Mouse (Mus musculus) liver, embryonic 12.5 days (tissue): Measurements from ENCODE around the gene Ddx10. TPM values are rescaled to one million over a fixed set of nuclear protein-coding genes. Genes with fewer than 3 reads are reported as not detected.
"Not testable (repeated sequence)": the region's sequence is repeated elsewhere in the genome, so short reads cannot be mapped to it uniquely, and the experiment has no call there.

Source experiments
- ATAC-seq: fragments of 200-750 bp; cut with Nextera tagmentation; 2 replicates; pipeline ENCODE4 v1.8.0; 2017; ENCODE audit warnings: moderate number of reproducible peaks, mild to moderate bottlenecking, moderate library complexity
- H3K27ac ChIP-seq: fragments of 300-500 bp; sonication (generic); 2 replicates; pipeline ENCODE4 v1.5.1; 2016; ENCODE audit warnings: mild to moderate bottlenecking
- H3K27me3 ChIP-seq: fragments of 300-500 bp; sonication (generic); replicated peaks from 2 replicates; pipeline ENCODE4 v1.6.1; 2016; ENCODE audit warnings: mild to moderate bottlenecking, moderate library complexity
- H3K36me3 ChIP-seq: fragments of 300-500 bp; sonication (generic); 2 replicates; pipeline ENCODE4 v1.6.1; 2016; ENCODE audit warnings: mild to moderate bottlenecking, moderate library complexity
- H3K4me1 ChIP-seq: fragments of 300-500 bp; sonication (generic); 2 replicates; pipeline ENCODE4 v1.6.1; 2016
- H3K4me2 ChIP-seq: fragments of 300-500 bp; sonication (generic); 2 replicates; pipeline ENCODE4 v1.6.1; 2016; ENCODE audit warnings: mild to moderate bottlenecking, moderate library complexity
- H3K4me3 ChIP-seq: fragments of 300-500 bp; sonication (generic); 2 replicates; pipeline ENCODE4 v1.5.1; 2016; ENCODE audit warnings: mild to moderate bottlenecking, moderate library complexity
- H3K9ac ChIP-seq: fragments of 300-500 bp; sonication (generic); 2 replicates; pipeline ENCODE4 v1.6.1; 2016; ENCODE audit warnings: mild to moderate bottlenecking, moderate library complexity
- H3K9me3 ChIP-seq: fragments of 300-500 bp; sonication (generic); replicated peaks from 2 replicates; pipeline ENCODE4 v1.6.1; 2016; ENCODE audit warnings: mild to moderate bottlenecking, moderate library complexity
- WGBS: fragments of 180-500 bp; shearing (Covaris S2); methylation state at CpG from one replicate; pipeline ENCODE4 v1.1.7; 2016; ENCODE audit not compliant: insufficient replicate concordance; 5-methylcytosine and 5-hydroxymethylcytosine counted together
- polyA plus RNA-seq: library from polyadenylated mRNA; unstranded; fragments of >200 nt; fragmentation: Nextera tagmentation; extraction: Ambion mirVana; gene quantifications from 2 replicates; pipeline ENCODE4 v1.2.1, GENCODE M21; 2016

The Ddx10 gene
- polyA plus RNA-seq, 1 experiment from 2014 or later = 24.3 TPM

- 75% methylated on average over 1 of the region's 1 CpGs for WGBS
- not testable (repeated sequence) for H3K4me2 ChIP-seq, H3K27me3 ChIP-seq, H3K4me3 ChIP-seq, ATAC-seq, H3K9me3 ChIP-seq, H3K4me1 ChIP-seq, H3K27ac ChIP-seq, H3K36me3 ChIP-seq, H3K9ac ChIP-seq
Observed at GRCm38 (mm10) chr9:53142424-53142823, 105.4 kb downstream of the Ddx10 start.

GRCm38 (mm10) chr9:53140610-53141165 is 107.2 kb downstream of the Ddx10 start:
- no peak overlapping the region for H3K4me3 ChIP-seq
- no peaks in the 10 kb centered on the region for H3K27me3 ChIP-seq
- no peaks in the 10 kb centered on the region for H3K9me3 ChIP-seq
- H3K27ac ChIP-seq = no peak overlapping the region
- ATAC-seq = no peak
- 77% methylated on average over 8 of the region's 8 CpGs for WGBS
- no peaks in the 10 kb centered on the region for H3K4me1 ChIP-seq
- H3K36me3 ChIP-seq = no peaks in the 10 kb centered on the region
- H3K9ac ChIP-seq = no peak overlapping the region
- H3K4me2 ChIP-seq = no peak overlapping the region

GRCm38 (mm10) chr9:53132826-53133225 is 115.0 kb downstream of the Ddx10 start:
- no peaks in the 10 kb centered on the region for H3K4me1 ChIP-seq
- H3K27ac ChIP-seq = no peak overlapping the region
- H3K4me2 ChIP-seq = no peak overlapping the region
- H3K9ac ChIP-seq = no peak overlapping the region
- WGBS = 81% methylated on average over 1 of the region's 1 CpGs
- H3K4me3 ChIP-seq = no peak overlapping the region
- H3K36me3 ChIP-seq = no peaks in the 10 kb centered on the region
- no peak for ATAC-seq
- no peaks in the 10 kb centered on the region for H3K9me3 ChIP-seq
- H3K27me3 ChIP-seq = no peaks in the 10 kb centered on the region

- Histone ChIP-seq H3K36me3 (0 out of 2 replicates have a peak, but pooled peaks cover 5% of the 10 kb centered on the region), H3K4me2 (no peak overlapping the region), H3K4me3 (no peak overlapping the region), H3K9me3 (no peaks in the 10 kb centered on the region), H3K4me1 (no peaks in the 10 kb centered on the region), H3K27ac (no peak overlapping the region), H3K27me3 (no peaks in the 10 kb centered on the region), H3K9ac (no peak overlapping the region)
- 35% methylated on average over 2 of the region's 2 CpGs for WGBS
- ATAC-seq = no peak
Observed at GRCm38 (mm10) chr9:53130460-53130859, 117.4 kb downstream of the Ddx10 start.

GRCm38 (mm10) chr9:53101103-53101502 is 146.8 kb downstream of the Ddx10 start:
- no peaks in the 10 kb centered on the region for H3K36me3 ChIP-seq
- no peaks in the 10 kb centered on the region for H3K4me1 ChIP-seq
- ATAC-seq = no peak
- no peak overlapping the region for H3K4me3 ChIP-seq
- H3K9ac ChIP-seq = no peak overlapping the region
- no peak overlapping the region for H3K4me2 ChIP-seq
- WGBS = 38% methylated on average over 1 of the region's 1 CpGs
- H3K27ac ChIP-seq = no peak overlapping the region
- no peaks in the 10 kb centered on the region for H3K9me3 ChIP-seq
- no peaks in the 10 kb centered on the region for H3K27me3 ChIP-seq

GRCm38 (mm10) chr9:53095319-53096165 is 152.3 kb downstream of the Ddx10 start:
- Histone ChIP-seq H3K4me3 (no peak overlapping the region), H3K4me2 (no peak overlapping the region), H3K9me3 (no peaks in the 10 kb centered on the region), H3K36me3 (no peaks in the 10 kb centered on the region), H3K27me3 (no peaks in the 10 kb centered on the region), H3K4me1 (no peaks in the 10 kb centered on the region), H3K27ac (no peak overlapping the region), H3K9ac (no peak overlapping the region)
- WGBS = 76% methylated on average over 5 of the region's 5 CpGs
- ATAC-seq = no peak

- no peaks in the 10 kb centered on the region for H3K4me1 ChIP-seq
- no peaks in the 10 kb centered on the region for H3K27me3 ChIP-seq
- no peak overlapping the region for H3K4me3 ChIP-seq
- no peak overlapping the region for H3K27ac ChIP-seq
- H3K9ac ChIP-seq = no peak overlapping the region
- ATAC-seq = no peak
- H3K4me2 ChIP-seq = no peak overlapping the region
- H3K36me3 ChIP-seq = no peaks in the 10 kb centered on the region
- WGBS = 81% methylated on average over 7 of the region's 7 CpGs
- H3K9me3 ChIP-seq = no peaks in the 10 kb centered on the region
Observed at GRCm38 (mm10) chr9:53094536-53094935, 153.3 kb downstream of the Ddx10 start.

- Histone ChIP-seq H3K9ac (no peak overlapping the region), H3K9me3 (no peaks in the 10 kb centered on the region), H3K4me1 (no peaks in the 10 kb centered on the region), H3K27me3 (no peaks in the 10 kb centered on the region), H3K4me3 (no peak overlapping the region), H3K36me3 (no peaks in the 10 kb centered on the region), H3K4me2 (no peak overlapping the region), H3K27ac (no peak overlapping the region)
- ATAC-seq = no peak
- 68% methylated on average over 3 of the region's 3 CpGs for WGBS
Observed at GRCm38 (mm10) chr9:53077626-53078025, 170.2 kb downstream of the Ddx10 start.

- WGBS = 56% methylated on average over 3 of the region's 3 CpGs
- no peaks in the 10 kb centered on the region for H3K9me3 ChIP-seq
- H3K4me1 ChIP-seq = no peaks in the 10 kb centered on the region
- no peaks in the 10 kb centered on the region for H3K36me3 ChIP-seq
- no peak overlapping the region for H3K4me2 ChIP-seq
- no peaks in the 10 kb centered on the region for H3K27me3 ChIP-seq
- no peak for ATAC-seq
- H3K27ac ChIP-seq = no peak overlapping the region
- no peak overlapping the region for H3K4me3 ChIP-seq
- H3K9ac ChIP-seq = no peak overlapping the region
Observed at GRCm38 (mm10) chr9:53075931-53076330, 171.9 kb downstream of the Ddx10 start.

- H3K9ac ChIP-seq = no peak overlapping the region
- no peak overlapping the region for H3K27ac ChIP-seq
- H3K36me3 ChIP-seq = no peaks in the 10 kb centered on the region
- no peaks in the 10 kb centered on the region for H3K4me1 ChIP-seq
- H3K27me3 ChIP-seq = no peaks in the 10 kb centered on the region
- no peaks in the 10 kb centered on the region for H3K9me3 ChIP-seq
- 78% methylated on average over 3 of the region's 3 CpGs for WGBS
- no peak overlapping the region for H3K4me2 ChIP-seq
- no peak overlapping the region for H3K4me3 ChIP-seq
- ATAC-seq = no peak
Observed at GRCm38 (mm10) chr9:53074443-53074842, 173.4 kb downstream of the Ddx10 start.

- no peak overlapping the region for H3K4me2 ChIP-seq
- WGBS = 70% methylated on average over 10 of the region's 10 CpGs
Observed at GRCm38 (mm10) chr9:53073576-53074112, 174.2 kb downstream of the Ddx10 start.

GRCm38 (mm10) chr9:53072088-53072487 is 175.8 kb downstream of the Ddx10 start:
- Histone ChIP-seq H3K9me3 (no peaks in the 10 kb centered on the region), H3K4me3 (no peak overlapping the region), H3K9ac (no peak overlapping the region), H3K27me3 (no peaks in the 10 kb centered on the region), H3K4me2 (no peak overlapping the region), H3K27ac (no peak overlapping the region), H3K36me3 (no peaks in the 10 kb centered on the region), H3K4me1 (no peaks in the 10 kb centered on the region)
- WGBS = 76% methylated on average over 9 of the region's 9 CpGs
- no peak for ATAC-seq

More at GRCm38 (mm10) chr9:53073576-53074112, 174.2 kb downstream of the Ddx10 start:
- ATAC-seq = no peak
- no peaks in the 10 kb centered on the region for H3K27me3 ChIP-seq
- no peaks in the 10 kb centered on the region for H3K9me3 ChIP-seq
- H3K9ac ChIP-seq = no peak overlapping the region
- no peak overlapping the region for H3K27ac ChIP-seq
- no peaks in the 10 kb centered on the region for H3K4me1 ChIP-seq
- H3K4me3 ChIP-seq = no peak overlapping the region
- no peaks in the 10 kb centered on the region for H3K36me3 ChIP-seq
